Mouse (Mus musculus) CH12.LX (cell line): ENCODE measurements around the gene Plcg1. TPM values are rescaled to one million over a fixed set of nuclear protein-coding genes. Genes with fewer than 3 reads are reported as not detected.

ENCODE experiments used
- DNase-seq: peaks from one replicate; pipeline ENCODE4 v3.0.0-alpha.2; 2013; ENCODE audit errors: extremely low read depth
- H3K27ac ChIP-seq: 2 replicates; pipeline ENCODE4 v1.5.1; 2012; ENCODE audit warnings: low read depth, mild to moderate bottlenecking, control low read depth, moderate library complexity; ENCODE audit not compliant: insufficient read depth
- H3K27me3 ChIP-seq: replicated peaks from 2 replicates; pipeline ENCODE3; 2012; ENCODE audit warnings: inconsistent platforms
- H3K36me3 ChIP-seq, 2 experiments: replicated peaks in 1 of 2; 2 replicates each; pipeline versions ENCODE3 to v1.6.1; 2012; ENCODE audit warnings: inconsistent platforms in 1 of 2, low read length in 1 of 2, mild to moderate bottlenecking in 1 of 2, mixed read lengths in 1 of 2, moderate library complexity in 1 of 2; ENCODE audit not compliant: control insufficient read depth in 1 of 2, insufficient read depth in 1 of 2
- H3K4me1 ChIP-seq, 2 experiments: 2 replicates each; pipeline ENCODE4 v1.6.1; 2012; ENCODE audit warnings: inconsistent platforms in 1 of 2, moderate library complexity in 1 of 2; ENCODE audit not compliant: insufficient read depth in 2 of 2, control insufficient read depth in 1 of 2
- H3K4me2 ChIP-seq: 2 replicates; pipeline ENCODE4 v1.6.1; 2012; ENCODE audit warnings: low read depth, mild to moderate bottlenecking, control low read depth; ENCODE audit not compliant: poor library complexity, insufficient read depth, severe bottlenecking
- H3K4me3 ChIP-seq, 3 experiments: fragments of 150-350 bp in 1 of 3; sonication (generic) in 1 of 3; replicated peaks in 1 of 3; 2 replicates each; pipeline versions ENCODE3 to v1.5.1; 2011 to 2012; ENCODE audit warnings: low read depth in 2 of 3, low read length in 2 of 3, mild to moderate bottlenecking in 2 of 3, moderate library complexity in 2 of 3, control low read depth in 1 of 3, improper control_type of control experiment in 1 of 3, inconsistent platforms in 1 of 3, mixed read lengths in 1 of 3; ENCODE audit not compliant: poor library complexity in 1 of 3
- H3K79me2 ChIP-seq: replicated peaks from 2 replicates; pipeline ENCODE4 v1.6.1; 2012; ENCODE audit warnings: mild to moderate bottlenecking, moderate library complexity; ENCODE audit not compliant: control insufficient read depth, poor library complexity, insufficient read depth, severe bottlenecking; ENCODE audit errors: extremely low read depth
- H3K9ac ChIP-seq: 2 replicates; pipeline ENCODE4 v1.6.1; 2012; ENCODE audit warnings: low read depth, mild to moderate bottlenecking, control low read depth, moderate library complexity; ENCODE audit not compliant: insufficient read depth
- H3K9me3 ChIP-seq: replicated peaks from 2 replicates; pipeline ENCODE3; 2012; ENCODE audit warnings: low read length, inconsistent platforms, mixed read lengths
- CTCF ChIP-seq, 2 experiments: IDR thresholded peaks in 1 of 2; conservative IDR thresholded peaks in 1 of 2; 2 replicates each; pipeline ENCODE4 v1.5.1; 2011 to 2012; ENCODE audit warnings: low read depth in 2 of 2, low read length in 2 of 2, improper control_type of control experiment in 1 of 2, inconsistent platforms in 1 of 2, mild to moderate bottlenecking in 1 of 2, moderate library complexity in 1 of 2
- E2F4 ChIP-seq: IDR thresholded peaks from 2 replicates; pipeline ENCODE4 v1.6.1; 2011; ENCODE audit warnings: low read depth, low read length, improper control_type of control experiment; ENCODE audit not compliant: insufficient replicate concordance
- MAFK ChIP-seq: IDR thresholded peaks from 2 replicates; pipeline ENCODE4 v1.6.1; 2011; ENCODE audit warnings: low read length, improper control_type of control experiment; ENCODE audit not compliant: insufficient replicate concordance
- RAD21 ChIP-seq: IDR thresholded peaks from 2 replicates; pipeline ENCODE4 v1.6.1; 2011; ENCODE audit warnings: low read depth, mild to moderate bottlenecking, low read length, improper control_type of control experiment, moderate library complexity
- SMC3 ChIP-seq: IDR thresholded peaks from 2 replicates; pipeline ENCODE4 v1.6.1; 2011; ENCODE audit warnings: low read depth, low read length, improper control_type of control experiment
- dilution Hi-C: fragments of 300-500 bp; cut with MboI; formaldehyde crosslinking; loops from 2 replicates; pipeline ENCODE4 v1.14.3; 2020; ENCODE audit warnings: low sequenced_read_pairs; ENCODE audit not compliant: extremely low pct_unique_long_range_greater_than_20kb, extremely low pct_ligation_motif_present
- in situ Hi-C: fragments of 300-500 bp; cut with MboI; formaldehyde crosslinking; loops from 3 replicates; pipeline ENCODE4 v1.14.3; 2019; ENCODE audit warnings: low sequenced_read_pairs, low pct_ligation_motif_present, low pct_unique_long_range_greater_than_20kb, mixed read lengths
- polyA plus RNA-seq: library from polyadenylated mRNA; unstranded; fragments of >175 nt; gene quantifications from 2 replicates; pipeline ENCODE4 v1.2.1, GENCODE M21; 2012; ENCODE audit warnings: low read depth; ENCODE audit not compliant: insufficient read length
- total RNA-seq, 2 experiments: library from RNA; depleted of rRNA; stranded (reverse); fragments of 300-350 nt in 1 of 2; fragments of >200 nt in 1 of 2; gene quantifications; 2 replicates each; pipeline ENCODE4 v1.2.3; 2012 to 2014

Gene Plcg1
- total and polyA plus RNA-seq, 3 experiments: 15.5 to 28.1 (median 17.6) TPM

- no peaks in the 10 kb centered on the region for H3K4me1 ChIP-seq
- H3K27me3 ChIP-seq: no peaks in the 10 kb centered on the region
- H3K79me2 ChIP-seq: no peaks in the 10 kb centered on the region
- no peak overlapping the region for H3K4me3 ChIP-seq
- no peaks in the 10 kb centered on the region for H3K9me3 ChIP-seq
- in situ Hi-C loops (no loop called here), dilution Hi-C loops (no loop called here)
- H3K4me2 ChIP-seq: no peak overlapping the region
- TF ChIP-seq E2F4: no peak
- TF ChIP-seq SMC3: no peak
- H3K9ac ChIP-seq: no peak overlapping the region
- DNase-seq: no peak
- no peaks in the 10 kb centered on the region for H3K36me3 ChIP-seq
- H3K27ac ChIP-seq: no peak overlapping the region
Observed at GRCm38 (mm10) chr2:160810376-160810775, 79.3 kb downstream of the Plcg1 start.

GRCm38 (mm10) chr2:160810802-160811201, 79.7 kb downstream of the Plcg1 start:
- H3K4me2 ChIP-seq: no peak overlapping the region
- no peak for DNase-seq
- dilution Hi-C loops: no loop called here
- no peaks in the 10 kb centered on the region for H3K36me3 ChIP-seq
- H3K4me1 ChIP-seq: no peaks in the 10 kb centered on the region
- H3K9ac ChIP-seq: no peak overlapping the region
- no peak overlapping the region for H3K27ac ChIP-seq
- H3K27me3 ChIP-seq: no peaks in the 10 kb centered on the region
- H3K79me2 ChIP-seq: no peaks in the 10 kb centered on the region
- H3K4me3 ChIP-seq: no peak overlapping the region
- H3K9me3 ChIP-seq: no peaks in the 10 kb centered on the region
- in situ Hi-C loops: no loop called here
- TF ChIP-seq MAFK (no peak), E2F4 (no peak), CTCF (conservative IDR thresholded peaks at IDR 0.05 in 1 of 2, IDR thresholded peaks at IDR 0.05 in 1 of 2; ENCODE audit: low read depth in 2 of 2, low read length in 2 of 2) (no peak), RAD21 (no peak)

Other genes starting within 250 kb of the Plcg1 start
- gene Top1, start 85.4 kb upstream of the Plcg1 start, total RNA-seq (2012; rRNA removed): 91.3 and 150 TPM in 2 replicates
- gene Top1, start 85.4 kb upstream of the Plcg1 start, total RNA-seq (2014; rRNA removed): 89.8 and 91.4 TPM in 2 replicates
- gene Top1, start 85.4 kb upstream of the Plcg1 start, polyA plus RNA-seq: 299 and 312 TPM in 2 replicates
- 3.7 and 4.2 TPM in 2 replicates for gene Zhx3, start 141.7 kb downstream of the Plcg1 start, total RNA-seq (2012; rRNA removed)
- 1.3 and 1.7 TPM in 2 replicates for gene Zhx3, start 141.7 kb downstream of the Plcg1 start, total RNA-seq (2014; rRNA removed)
- 2.6 and 4.4 TPM in 2 replicates for gene Zhx3, start 141.7 kb downstream of the Plcg1 start, polyA plus RNA-seq
- gene Lpin3, start 149.4 kb downstream of the Plcg1 start, total RNA-seq (2012; rRNA removed): 0.88 and 1.1 TPM in 2 replicates
- not detected in 2 replicates for gene Lpin3, start 149.4 kb downstream of the Plcg1 start, total RNA-seq (2014; rRNA removed)
- gene Lpin3, start 149.4 kb downstream of the Plcg1 start, polyA plus RNA-seq: not detected in 2 replicates
- gene Emilin3, start 181.0 kb downstream of the Plcg1 start, total RNA-seq (2012; rRNA removed): not detected in 2 replicates
- gene Emilin3, start 181.0 kb downstream of the Plcg1 start, total RNA-seq (2014; rRNA removed): not detected in 2 replicates
- gene Emilin3, start 181.0 kb downstream of the Plcg1 start, polyA plus RNA-seq: not detected in 2 replicates